In genomic region chr2:32654743-32655393, GRCm38 (mm10) we compare ENCODE assay signal across 8 mouse cellular contexts. TPM values are rescaled to one million over a fixed set of nuclear protein-coding genes. Genes with fewer than 3 reads are reported as not detected.
A peak's percentile ranks its signal among the peaks of the same experiment; 100 is the strongest.
DNase-seq lines count a peak whose midpoint lies in the region; ATAC-seq and TF ChIP-seq lines count a peak whose summit lies in the region.
"Had no signal": no experiment of that assay in that cellular context is flagged by ENCODE, and none has a peak within 500 bp of the region (broad histone marks: within the 10 kb centered on the region; RNA-seq: fewer than 3 reads in every experiment).

No protein-coding gene starts in this region.

- TF ChIP-seq POLR2A in bone marrow, adult 2 months (IDR thresholded peaks at IDR 0.05; ENCODE audit: borderline replicate concordance, control insufficient read depth, low read depth, low read length) = no peak

- no peak for TF ChIP-seq CTCF in bone marrow, adult 2 months (IDR thresholded peaks at IDR 0.05; ENCODE audit: control insufficient read depth, insufficient read depth, low read length)
- TF ChIP-seq CTCF in lung, postnatal 0 days (IDR thresholded peaks at IDR 0.05) = no peak

- peak; percentile 88 for TF ChIP-seq EP300 in lung, postnatal 0 days (IDR thresholded peaks at IDR 0.05)

- no peaks in the 10 kb centered on the region for H3K36me3 ChIP-seq in embryonic facial prominence, embryonic 12.5 days
- no peaks in the 10 kb centered on the region for H3K36me3 ChIP-seq in kidney, embryonic 16.5 days (ENCODE audit: insufficient read depth, low read length)
- no peaks in the 10 kb centered on the region for H3K36me3 ChIP-seq in lung, postnatal 0 days (ENCODE audit: insufficient read depth, low read length)

- ATAC-seq in embryonic facial prominence, embryonic 12.5 days (ENCODE audit: insufficient number of reproducible peaks, insufficient read depth, low FRiP score, low TSS enrichment) = no peak
- 0 out of 2 replicates have a peak, but pooled peaks have one; percentile 28 for ATAC-seq in kidney, embryonic 16.5 days (ENCODE audit: low FRiP score, low TSS enrichment)
- peak; percentile 59 for ATAC-seq in lung, postnatal 0 days

- H3K4me1 ChIP-seq in bone marrow, adult 2 months (ENCODE audit: control insufficient read depth, insufficient read depth, low read length) = peaks cover 1% of the 10 kb centered on the region; the same call in 1 of the 2 replicates
- peaks cover 28% of the 10 kb centered on the region for H3K4me1 ChIP-seq in embryonic facial prominence, embryonic 12.5 days
- H3K4me1 ChIP-seq in kidney, embryonic 16.5 days (ENCODE audit: insufficient read depth, low read length) = peaks cover 30% of the 10 kb centered on the region
- peaks cover 13% of the 10 kb centered on the region for H3K4me1 ChIP-seq in lung, postnatal 0 days (ENCODE audit: insufficient read depth, low read depth, low read length)

- DNase-seq in lung, postnatal 0 days (ENCODE audit: low spot score) = peak; percentile 56
- DNase-seq in right cerebral cortex, postnatal 36 days (ENCODE audit: low spot score in 2 of 2) = no peak
- DNase-seq in cerebellum, adult 11 months = no peak
- DNase-seq in gastrocnemius, adult 8-10 months (ENCODE audit: low spot score in 2 of 2) = no peak

- H3K4me3 ChIP-seq in bone marrow, adult 2 months (replicated peaks; ENCODE audit: control insufficient read depth, low read depth, low read length) = no peak overlapping the region
- H3K4me3 ChIP-seq in embryonic facial prominence, embryonic 12.5 days = no peak overlapping the region
- H3K4me3 ChIP-seq in kidney, embryonic 16.5 days (ENCODE audit: low read length) = no peak overlapping the region
- H3K4me3 ChIP-seq in lung, postnatal 0 days (ENCODE audit: low read depth, low read length) = no peak overlapping the region

- peak overlapping the region; percentile 11 for H3K27ac ChIP-seq in bone marrow, adult 2 months (ENCODE audit: control insufficient read depth, insufficient read depth, low read depth, low read length, poor library complexity)
- H3K27ac ChIP-seq in embryonic facial prominence, embryonic 12.5 days = peak overlapping the region; percentile 76; the same call in 1 of the 2 replicates
- H3K27ac ChIP-seq in kidney, embryonic 16.5 days (ENCODE audit: low read length) = peak overlapping the region; percentile 83
- peak overlapping the region; percentile 86 for H3K27ac ChIP-seq in lung, postnatal 0 days (ENCODE audit: low read length)
- H3K27ac ChIP-seq: macrophage had no signal

- 23% methylated on average over 14 of the region's 14 CpGs for WGBS in bone marrow, adult 2 months
- WGBS in embryonic facial prominence, embryonic 12.5 days = 54% methylated on average over 14 of the region's 14 CpGs
- WGBS in kidney, embryonic 16.5 days = 40% methylated on average over 14 of the region's 14 CpGs
- WGBS in lung, postnatal 0 days = 35% methylated on average over 14 of the region's 14 CpGs

- no peaks in the 10 kb centered on the region for H3K9me3 ChIP-seq in embryonic facial prominence, embryonic 12.5 days
- no peaks in the 10 kb centered on the region for H3K9me3 ChIP-seq in kidney, embryonic 16.5 days (ENCODE audit: low read length)
- H3K9me3 ChIP-seq in lung, postnatal 0 days (ENCODE audit: low read length) = no peaks in the 10 kb centered on the region

- H3K4me2 ChIP-seq in embryonic facial prominence, embryonic 12.5 days (replicated peaks) = no peak overlapping the region
- H3K4me2 ChIP-seq in kidney, embryonic 16.5 days (replicated peaks; ENCODE audit: low read depth, low read length) = peak overlapping the region; percentile 10; the same call in 1 of the 2 replicates
- no peak overlapping the region for H3K4me2 ChIP-seq in lung, postnatal 0 days (replicated peaks; ENCODE audit: low read depth, low read length)

- no peaks in the 10 kb centered on the region for H3K27me3 ChIP-seq in embryonic facial prominence, embryonic 12.5 days
- H3K27me3 ChIP-seq in kidney, embryonic 16.5 days (ENCODE audit: insufficient read depth, low read length) = no peaks in the 10 kb centered on the region
- no peaks in the 10 kb centered on the region for H3K27me3 ChIP-seq in lung, postnatal 0 days (replicated peaks; ENCODE audit: insufficient read depth, low read length)

- no peak overlapping the region for H3K9ac ChIP-seq in embryonic facial prominence, embryonic 12.5 days
- H3K9ac ChIP-seq in kidney, embryonic 16.5 days (replicated peaks; ENCODE audit: low read length) = peak overlapping the region; percentile 39
- no peak overlapping the region for H3K9ac ChIP-seq in lung, postnatal 0 days (replicated peaks; ENCODE audit: low read depth)

RNA-seq across cellular contexts. Expression of gene Eng, which starts 8.5 kb away (rescaled TPM):
- polyA plus RNA-seq in bone marrow, adult 2 months (2011; ENCODE audit: insufficient read depth, insufficient read length, low replicate concordance, missing spikeins) = 8.4 and 11.3 TPM in 2 replicates
- polyA plus RNA-seq in embryonic facial prominence, embryonic 12.5 days (2016; fragmentation: Nextera tagmentation; extraction: Ambion mirVana) = 32.1 and 36.4 TPM in 2 replicates
- 93.6 and 98.7 TPM in 2 replicates for polyA plus RNA-seq in kidney, embryonic 16.5 days (2015; fragmentation: Nextera tagmentation; extraction: Ambion mirVana)
- 118 and 130 TPM in 2 replicates for polyA plus RNA-seq in lung, postnatal 0 days (2015; fragmentation: Nextera tagmentation; extraction: Ambion mirVana)
- 10 to 100 TPM; 17.4 to 26.6 (median 20.5) TPM for total RNA-seq in gastrocnemius, adult 8-10 months (2022)

RNA-seq across cellular contexts. Expression of gene Ak1, which starts 33.3 kb away (rescaled TPM):
- polyA plus RNA-seq in bone marrow, adult 2 months (2011; ENCODE audit: insufficient read depth, insufficient read length, low replicate concordance, missing spikeins) = 4.0 and 9.1 TPM in 2 replicates
- polyA plus RNA-seq in embryonic facial prominence, embryonic 12.5 days (2016; fragmentation: Nextera tagmentation; extraction: Ambion mirVana) = 19.4 and 24.1 TPM in 2 replicates
- 35.7 and 39.1 TPM in 2 replicates for polyA plus RNA-seq in kidney, embryonic 16.5 days (2015; fragmentation: Nextera tagmentation; extraction: Ambion mirVana)
- polyA plus RNA-seq in lung, postnatal 0 days (2015; fragmentation: Nextera tagmentation; extraction: Ambion mirVana) = 31.7 and 36.3 TPM in 2 replicates
- 1,000 to 10,000 TPM; 1,455 to 1,877 (median 1,746) TPM for total RNA-seq in gastrocnemius, adult 8-10 months (2022)

RNA-seq across cellular contexts. Expression of gene Fpgs, which starts 49.1 kb away (rescaled TPM):
- 14.9 and 24.4 TPM in 2 replicates for polyA plus RNA-seq in bone marrow, adult 2 months (2011; ENCODE audit: insufficient read depth, insufficient read length, low replicate concordance, missing spikeins)
- 31.1 and 32.3 TPM in 2 replicates for polyA plus RNA-seq in embryonic facial prominence, embryonic 12.5 days (2016; fragmentation: Nextera tagmentation; extraction: Ambion mirVana)
- polyA plus RNA-seq in kidney, embryonic 16.5 days (2015; fragmentation: Nextera tagmentation; extraction: Ambion mirVana) = 42.3 and 45.1 TPM in 2 replicates
- polyA plus RNA-seq in lung, postnatal 0 days (2015; fragmentation: Nextera tagmentation; extraction: Ambion mirVana) = 12.6 and 15.6 TPM in 2 replicates
- 1 to 10 TPM; 4.2 to 5.8 (median 4.7) TPM for total RNA-seq in gastrocnemius, adult 8-10 months (2022)

RNA-seq across cellular contexts. Expression of gene St6galnac6, which starts 55.4 kb away (rescaled TPM):
- 13.3 and 25.7 TPM in 2 replicates for polyA plus RNA-seq in bone marrow, adult 2 months (2011; ENCODE audit: insufficient read depth, insufficient read length, low replicate concordance, missing spikeins)
- polyA plus RNA-seq in embryonic facial prominence, embryonic 12.5 days (2016; fragmentation: Nextera tagmentation; extraction: Ambion mirVana) = 26.4 and 28.1 TPM in 2 replicates
- 18.5 and 18.6 TPM in 2 replicates for polyA plus RNA-seq in kidney, embryonic 16.5 days (2015; fragmentation: Nextera tagmentation; extraction: Ambion mirVana)
- polyA plus RNA-seq in lung, postnatal 0 days (2015; fragmentation: Nextera tagmentation; extraction: Ambion mirVana) = 13.4 and 14.4 TPM in 2 replicates
- 10 to 100 TPM; 48.6 to 61.3 (median 54.9) TPM for total RNA-seq in gastrocnemius, adult 8-10 months (2022)

RNA-seq across cellular contexts. Expression of gene Cdk9, which starts 58.0 kb away (rescaled TPM):
- 105 and 154 TPM in 2 replicates for polyA plus RNA-seq in bone marrow, adult 2 months (2011; ENCODE audit: insufficient read depth, insufficient read length, low replicate concordance, missing spikeins)
- polyA plus RNA-seq in embryonic facial prominence, embryonic 12.5 days (2016; fragmentation: Nextera tagmentation; extraction: Ambion mirVana) = 121 and 126 TPM in 2 replicates
- polyA plus RNA-seq in kidney, embryonic 16.5 days (2015; fragmentation: Nextera tagmentation; extraction: Ambion mirVana) = 113 and 115 TPM in 2 replicates
- 62.8 and 68.7 TPM in 2 replicates for polyA plus RNA-seq in lung, postnatal 0 days (2015; fragmentation: Nextera tagmentation; extraction: Ambion mirVana)
- 10 to 100 TPM; 17.0 to 22.2 (median 20.8) TPM for total RNA-seq in gastrocnemius, adult 8-10 months (2022)

Comparison
In these comparisons a context has a peak if more than half of its experiments do, and no peak if none do; other contexts are left out.
1. H3K27ac ChIP-seq: peak in every context shown above with its lines; median percentile 86 in lung, postnatal 0 days; 83 in kidney, embryonic 16.5 days; 76 in embryonic facial prominence, embryonic 12.5 days; 11 in bone marrow, adult 2 months.